Comparison of ENCODE assay signal across 11 mouse cellular contexts in genomic region chr19:36678382-36679027, GRCm38 (mm10). TPM values are rescaled to one million over a fixed set of nuclear protein-coding genes. Genes with fewer than 3 reads are reported as not detected.
DNase-seq lines count a peak whose midpoint lies in the region; ATAC-seq lines count a peak whose summit lies in the region.
"Had no signal": no experiment of that assay in that cellular context is flagged by ENCODE, and none has a peak within 500 bp of the region (broad histone marks: within the 10 kb centered on the region; RNA-seq: fewer than 3 reads in every experiment).

No protein-coding gene starts in this region.

- no peak overlapping the region for H3K4me3 ChIP-seq in intestine, embryonic 14.5 days (ENCODE audit: low read depth, low read length)
- H3K4me3 ChIP-seq in intestine, embryonic 15.5 days (replicated peaks), result no peak overlapping the region
- no peak overlapping the region for H3K4me3 ChIP-seq in forebrain, embryonic 16.5 days (replicated peaks; ENCODE audit: low read length)
- H3K4me3 ChIP-seq in midbrain, embryonic 10.5 days, result no peak overlapping the region

- no peak overlapping the region for H3K9ac ChIP-seq in intestine, embryonic 14.5 days (ENCODE audit: low read length)
- no peak overlapping the region for H3K9ac ChIP-seq in intestine, embryonic 15.5 days
- H3K9ac ChIP-seq in forebrain, embryonic 16.5 days (replicated peaks; ENCODE audit: low read depth, low read length), result no peak overlapping the region

- 66% methylated on average over 7 of the region's 7 CpGs for WGBS in intestine, embryonic 14.5 days
- WGBS in intestine, embryonic 15.5 days, result 71% methylated on average over 7 of the region's 7 CpGs
- 60% methylated on average over 7 of the region's 7 CpGs for WGBS in forebrain, embryonic 16.5 days
- 81% methylated on average over 7 of the region's 7 CpGs for WGBS in midbrain, embryonic 10.5 days

- H3K36me3 ChIP-seq in intestine, embryonic 14.5 days (ENCODE audit: control insufficient read depth, insufficient read depth, low read length), result no peaks in the 10 kb centered on the region
- no peaks in the 10 kb centered on the region for H3K36me3 ChIP-seq in intestine, embryonic 15.5 days
- no peaks in the 10 kb centered on the region for H3K36me3 ChIP-seq in forebrain, embryonic 16.5 days (ENCODE audit: control insufficient read depth, insufficient read depth)
- H3K36me3 ChIP-seq in midbrain, embryonic 10.5 days, result no peaks in the 10 kb centered on the region

- ATAC-seq in intestine, embryonic 14.5 days (replicated peaks; ENCODE audit: low FRiP score, low TSS enrichment, low read depth), result no peak
- ATAC-seq in intestine, embryonic 15.5 days, result no peak
- no peak for ATAC-seq in forebrain, embryonic 16.5 days
- ATAC-seq: intestine, postnatal 0 days had no signal

- H3K4me2 ChIP-seq in intestine, embryonic 14.5 days (ENCODE audit: low read length), result no peak overlapping the region
- no peak overlapping the region for H3K4me2 ChIP-seq in intestine, embryonic 15.5 days (replicated peaks)
- no peak overlapping the region for H3K4me2 ChIP-seq in forebrain, embryonic 16.5 days (ENCODE audit: low read length)

- no peaks in the 10 kb centered on the region for H3K9me3 ChIP-seq in intestine, embryonic 14.5 days (ENCODE audit: control insufficient read depth, low read length)
- H3K9me3 ChIP-seq in intestine, embryonic 15.5 days, result no peaks in the 10 kb centered on the region
- no peaks in the 10 kb centered on the region for H3K9me3 ChIP-seq in forebrain, embryonic 16.5 days (ENCODE audit: control insufficient read depth, low read length)
- no peaks in the 10 kb centered on the region for H3K9me3 ChIP-seq in midbrain, embryonic 10.5 days (replicated peaks)

- DNase-seq in intestine, embryonic 14.5 days (ENCODE audit: low spot score), result peak; percentile 41
- DNase-seq in Muller cell, postnatal 12 days (ENCODE audit: inconsistent ontology term), result peak; percentile 36
- no peak for DNase-seq in midbrain, embryonic 10.5 days (ENCODE audit: low spot score)
- no peak for DNase-seq in urinary bladder, adult 18-20 months (ENCODE audit: low spot score in 2 of 2)
- no peak for DNase-seq in embryo, embryonic 9.5 days (ENCODE audit: extremely low spot score)
- DNase-seq in spleen, adult 12 weeks (ENCODE audit: low spot score), result no peak
- DNase-seq: cerebellum, adult 8-10 months; right cerebral cortex, adult 18-20 months had no signal

- H3K27me3 ChIP-seq in intestine, embryonic 14.5 days (replicated peaks; ENCODE audit: control insufficient read depth, insufficient read depth, low read length), result no peaks in the 10 kb centered on the region
- H3K27me3 ChIP-seq in intestine, embryonic 15.5 days (replicated peaks), result no peaks in the 10 kb centered on the region
- H3K27me3 ChIP-seq in forebrain, embryonic 16.5 days (replicated peaks; ENCODE audit: control insufficient read depth, insufficient read depth, low read length), result no peaks in the 10 kb centered on the region
- no peaks in the 10 kb centered on the region for H3K27me3 ChIP-seq in midbrain, embryonic 10.5 days (ENCODE audit: low read depth, poor library complexity, severe bottlenecking)

- peaks cover 15% of the 10 kb centered on the region; the same call in 1 of the 2 replicates for H3K4me1 ChIP-seq in intestine, embryonic 14.5 days (replicated peaks; ENCODE audit: control insufficient read depth, insufficient read depth, low read length)
- H3K4me1 ChIP-seq in intestine, embryonic 15.5 days (replicated peaks), result peaks cover 8% of the 10 kb centered on the region; the same call in 1 of the 2 replicates
- peaks cover 18% of the 10 kb centered on the region for H3K4me1 ChIP-seq in forebrain, embryonic 16.5 days (replicated peaks; ENCODE audit: control insufficient read depth, insufficient read depth, low read length)
- H3K4me1 ChIP-seq in midbrain, embryonic 10.5 days, result peaks cover 16% of the 10 kb centered on the region

- H3K27ac ChIP-seq in intestine, embryonic 14.5 days (ENCODE audit: low read depth), result no peak overlapping the region
- H3K27ac ChIP-seq in intestine, embryonic 15.5 days, result no peak overlapping the region
- 0 out of 2 replicates have a peak overlapping the region, but pooled peaks have one; percentile 23 for H3K27ac ChIP-seq in forebrain, embryonic 16.5 days (ENCODE audit: low read length)
- peak overlapping the region; percentile 59; the same call in 1 of the 2 replicates for H3K27ac ChIP-seq in midbrain, embryonic 10.5 days (replicated peaks)

RNA-seq across cellular contexts. Expression of gene Ppp1r3c, which starts 57.9 kb away (rescaled TPM):
- polyA plus RNA-seq in intestine, embryonic 14.5 days (2014; fragmentation: Nextera tagmentation; extraction: Ambion mirVana), result 10.0 and 11.7 TPM in 2 replicates
- 11.3 and 11.4 TPM in 2 replicates for polyA plus RNA-seq in intestine, embryonic 15.5 days (2015; fragmentation: Nextera tagmentation; extraction: Ambion mirVana)
- polyA plus RNA-seq in forebrain, embryonic 16.5 days (2015; fragmentation: Nextera tagmentation; extraction: Ambion mirVana), result 9.0 and 10.3 TPM in 2 replicates
- polyA plus RNA-seq in midbrain, embryonic 10.5 days (2016; fragmentation: Nextera tagmentation; extraction: Ambion mirVana), result 1.6 and 2.0 TPM in 2 replicates

Comparison
In these comparisons a context has a peak if more than half of its experiments do, and no peak if none do; other contexts are left out.
1. DNase-seq: peak in intestine, embryonic 14.5 days (single experiment) and Muller cell, postnatal 12 days (single experiment); none in midbrain, embryonic 10.5 days (single experiment), urinary bladder, adult 18-20 months (0 of 2), embryo, embryonic 9.5 days (single experiment) and spleen, adult 12 weeks (single experiment).
2. H3K27ac ChIP-seq: peak in forebrain, embryonic 16.5 days (single experiment) and midbrain, embryonic 10.5 days (single experiment); none in intestine, embryonic 14.5 days (single experiment) and intestine, embryonic 15.5 days (single experiment).